Mouse (Mus musculus): Measurements from ENCODE around the gene Pitx2.
A peak's percentile ranks its signal among the peaks of the same experiment; 100 is the strongest.

Pitx2 gene

DNA sequence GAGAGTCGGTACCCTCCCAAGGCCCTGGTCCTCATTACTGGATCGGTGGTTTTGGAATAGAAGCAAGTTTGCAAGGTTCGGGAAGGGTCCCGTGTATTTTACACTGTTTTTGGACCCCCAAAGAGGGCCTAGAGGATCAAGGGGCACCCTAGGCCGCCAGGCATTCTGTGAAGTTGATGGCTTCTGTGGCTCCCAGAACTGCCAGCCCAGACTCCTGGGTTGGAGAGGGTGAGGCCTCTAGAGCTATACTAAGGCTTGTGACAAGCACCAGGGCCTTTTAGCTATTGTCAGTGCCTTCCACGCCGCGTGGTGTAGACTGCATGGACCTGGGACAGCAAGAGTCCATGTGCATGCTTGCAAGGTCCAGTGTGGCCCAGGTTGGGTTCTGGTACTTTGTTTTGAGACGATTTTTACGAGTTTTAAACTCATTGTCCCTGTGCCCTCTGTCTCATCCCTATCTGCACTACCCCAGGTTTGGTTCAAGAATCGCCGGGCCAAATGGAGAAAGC, 18.2 kb downstream of the Pitx2 start:
- no peak for DNase-seq (ENCODE audit: low read depth)

- DNase-seq (ENCODE audit: low read depth), result no peak
Measured at GRCm38 (mm10) chr3:129218371-129218921, 18.8 kb downstream of the Pitx2 start.

GRCm38 (mm10) chr3:129220086-129220670, 20.5 kb downstream of the Pitx2 start:
- DNase-seq (ENCODE audit: low read depth), result no peak

DNA sequence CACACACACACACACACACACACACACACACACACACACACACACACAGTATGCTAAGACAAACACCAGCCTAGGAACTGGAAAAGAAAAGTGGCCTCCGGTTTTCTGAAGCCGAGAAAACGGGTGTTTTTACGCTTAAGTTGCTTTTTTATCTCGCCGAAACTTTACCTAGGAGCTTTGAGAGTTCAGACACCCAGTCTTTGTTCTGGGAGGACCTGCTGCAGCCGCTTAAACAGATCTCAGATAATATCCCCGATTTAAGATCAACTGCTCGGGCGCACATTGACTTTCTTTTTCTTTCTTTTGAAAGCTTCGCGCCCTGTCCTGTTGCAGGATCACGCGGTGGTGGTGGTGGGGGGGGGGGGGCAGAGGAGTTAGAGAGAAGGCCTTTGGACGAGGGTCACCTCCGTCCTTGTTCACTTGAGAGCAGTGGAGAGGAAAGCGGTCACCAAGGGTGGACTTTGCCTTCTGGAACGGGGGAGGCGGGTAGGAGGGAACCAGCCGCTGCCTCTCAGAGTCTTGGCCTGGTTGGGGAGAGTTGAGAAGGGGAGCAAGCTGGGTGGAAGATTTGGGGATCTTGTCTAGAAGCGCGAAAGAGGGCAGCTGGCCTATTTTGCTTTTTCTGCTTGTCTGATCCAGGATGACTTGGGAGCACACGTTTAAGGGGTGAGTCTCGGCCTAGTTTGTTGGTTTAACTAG, 21.2 kb downstream of the Pitx2 start:
- DNase-seq (ENCODE audit: low read depth), result no peak

GRCm38 (mm10) chr3:129221380-129222260, 21.9 kb downstream of the Pitx2 start:
- DNase-seq (ENCODE audit: low read depth), result no peak

- no peak for DNase-seq (ENCODE audit: low read depth)
Measured at GRCm38 (mm10) chr3:129222448-129223290, 23.0 kb downstream of the Pitx2 start.

DNA sequence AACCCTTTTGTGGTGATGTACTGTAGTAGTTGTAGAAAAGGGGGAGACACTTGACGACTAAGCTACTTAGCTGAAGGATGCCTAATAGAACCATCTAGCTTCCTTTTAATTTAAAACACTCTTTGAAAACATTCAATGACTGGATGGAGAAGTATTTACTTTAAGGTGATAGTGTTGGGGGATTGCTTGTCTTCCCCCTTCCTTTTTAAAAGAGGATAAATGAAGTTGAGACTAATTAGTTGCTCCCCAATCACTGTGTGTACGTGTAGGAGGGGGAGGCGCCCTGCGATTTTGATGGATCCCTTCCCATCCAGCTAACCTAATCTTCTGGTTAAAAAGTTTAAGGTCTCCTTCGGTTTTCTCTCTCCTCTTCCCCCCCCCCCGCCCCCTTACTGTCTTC, 23.7 kb downstream of the Pitx2 start:
- no peak for DNase-seq (ENCODE audit: low read depth)

- DNase-seq (ENCODE audit: low read depth), result peak; percentile 1
Measured at GRCm38 (mm10) chr3:129223964-129224805, 24.5 kb downstream of the Pitx2 start.

DNA sequence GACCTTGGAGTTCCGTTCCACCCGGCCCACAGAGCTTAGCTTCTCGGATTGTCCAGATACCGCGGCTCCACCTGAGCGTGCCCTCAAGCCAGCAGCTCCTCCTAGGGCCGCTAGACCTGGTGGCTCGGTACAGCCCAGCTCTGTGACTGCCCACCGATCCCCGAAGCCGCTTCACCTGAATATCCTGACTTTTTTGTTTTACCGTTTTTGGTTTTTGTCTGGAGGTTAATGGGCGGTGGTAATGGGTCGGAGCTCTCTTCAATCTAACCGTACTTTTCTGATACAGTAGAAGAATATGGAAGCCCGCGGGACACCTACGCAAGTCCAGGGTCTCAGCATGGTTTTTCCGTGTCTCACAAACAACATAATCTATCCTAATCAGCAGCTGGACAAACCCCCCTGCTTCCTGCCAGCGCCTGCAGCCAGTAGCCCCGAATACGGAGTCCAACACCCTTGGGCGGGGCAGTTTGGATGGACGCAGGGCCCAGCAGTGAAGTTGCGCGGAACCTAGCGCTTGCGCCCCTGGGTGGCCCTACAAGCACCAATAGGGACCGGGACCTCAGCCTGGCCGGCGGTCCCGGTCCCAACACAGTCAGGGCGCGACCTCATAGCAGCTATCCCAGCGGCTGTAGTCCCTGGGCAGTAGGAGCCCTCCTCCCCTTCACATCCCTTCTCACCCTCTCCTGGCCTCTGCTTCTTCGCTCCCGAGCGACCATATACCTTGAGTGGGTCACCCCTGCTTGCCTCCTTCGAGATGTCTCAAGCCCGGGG, 25.3 kb downstream of the Pitx2 start:
- DNase-seq (ENCODE audit: low read depth), result no peak

GRCm38 (mm10) chr3:129225577-129226289, 26.1 kb downstream of the Pitx2 start:
- DNase-seq (ENCODE audit: low read depth), result no peak

DNA sequence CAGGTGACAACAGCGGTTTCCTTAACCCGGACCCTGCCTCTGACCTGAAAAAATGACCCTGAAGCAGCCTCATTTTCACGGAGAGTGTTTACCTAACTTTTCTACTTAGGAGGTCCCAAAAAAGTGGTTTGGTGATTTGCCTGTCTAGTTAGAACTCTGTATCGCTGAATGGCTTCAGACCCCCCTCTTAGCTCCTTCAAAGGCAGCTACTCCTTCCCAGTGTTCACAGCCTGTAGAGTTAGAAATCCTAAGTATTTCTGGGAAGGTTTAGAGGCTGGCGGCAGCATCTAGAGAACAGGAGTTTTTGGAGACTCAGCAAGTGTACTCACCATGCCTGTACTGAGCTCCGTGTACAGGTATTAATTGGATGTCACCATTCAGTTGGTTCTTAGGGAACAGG, 27.0 kb downstream of the Pitx2 start:
- DNase-seq (ENCODE audit: low read depth), result no peak

- no peak for DNase-seq (ENCODE audit: low read depth)
Measured at GRCm38 (mm10) chr3:129227331-129227730, 27.7 kb downstream of the Pitx2 start.

DNA sequence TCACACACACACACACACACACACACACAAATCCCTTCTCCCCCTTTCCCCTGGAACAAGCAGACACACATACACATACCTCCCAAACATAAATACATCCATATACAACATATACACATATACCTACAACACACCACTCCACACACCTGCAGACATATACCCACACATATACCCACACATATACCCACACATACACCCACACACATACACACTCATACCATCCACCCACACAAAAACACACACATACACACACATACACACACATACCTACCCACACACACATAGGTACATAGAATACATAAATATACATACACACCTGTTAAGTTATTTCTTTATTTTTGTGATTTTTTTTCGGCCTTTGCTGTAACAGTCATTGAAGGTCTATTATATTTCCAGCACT, 38.3 kb downstream of the Pitx2 start:
- DNase-seq (ENCODE audit: low read depth), result no peak

DNA sequence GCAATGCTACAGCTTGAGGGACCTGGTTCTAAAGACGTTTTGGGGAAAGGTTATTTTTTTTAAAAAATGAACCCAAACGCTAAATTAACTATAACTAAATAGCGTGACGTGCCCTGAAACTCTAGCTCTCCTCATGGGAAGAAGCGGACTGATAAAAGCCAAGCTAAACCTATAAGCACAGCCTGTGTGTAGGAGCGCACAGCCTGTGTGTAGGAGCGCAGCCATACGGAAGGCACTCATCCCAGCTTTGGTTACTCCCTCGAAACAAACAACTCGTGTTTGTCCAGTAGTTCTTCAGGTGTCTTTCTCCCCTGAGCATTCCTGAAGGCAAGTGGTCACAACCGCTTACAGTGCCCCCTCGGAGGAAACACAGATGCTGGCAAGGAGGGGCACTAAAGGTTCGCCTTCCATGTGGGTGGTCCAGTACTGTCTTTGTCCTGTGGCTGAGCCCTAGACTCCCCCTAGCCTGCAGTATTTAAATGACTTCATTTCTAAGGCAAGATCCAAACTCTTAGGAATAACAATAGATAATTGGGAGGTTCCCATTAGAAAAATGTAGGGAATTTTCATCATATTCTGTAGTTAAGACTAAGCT, 39.1 kb downstream of the Pitx2 start:
- DNase-seq (ENCODE audit: low read depth), result no peak

DNA sequence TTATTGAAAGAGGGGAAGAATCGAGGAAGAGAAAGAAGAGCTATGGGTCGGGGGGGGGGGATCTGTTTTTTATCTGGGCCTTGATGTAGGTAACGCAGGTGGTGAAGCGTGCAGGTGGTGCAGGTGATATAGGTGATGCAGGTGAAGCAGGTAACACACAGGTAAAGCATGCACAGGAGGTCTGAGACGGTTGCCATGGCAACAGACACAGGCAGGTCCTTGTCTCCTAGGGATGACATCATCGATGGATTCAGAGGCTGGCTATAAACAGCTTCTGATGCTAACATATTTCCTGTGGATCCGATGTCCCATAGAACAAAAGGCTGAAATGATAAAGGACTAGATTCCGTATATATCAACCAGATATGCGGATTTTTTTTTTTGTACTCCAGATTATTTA, 51.3 kb downstream of the Pitx2 start:
- DNase-seq (ENCODE audit: low read depth), result no peak

DNA sequence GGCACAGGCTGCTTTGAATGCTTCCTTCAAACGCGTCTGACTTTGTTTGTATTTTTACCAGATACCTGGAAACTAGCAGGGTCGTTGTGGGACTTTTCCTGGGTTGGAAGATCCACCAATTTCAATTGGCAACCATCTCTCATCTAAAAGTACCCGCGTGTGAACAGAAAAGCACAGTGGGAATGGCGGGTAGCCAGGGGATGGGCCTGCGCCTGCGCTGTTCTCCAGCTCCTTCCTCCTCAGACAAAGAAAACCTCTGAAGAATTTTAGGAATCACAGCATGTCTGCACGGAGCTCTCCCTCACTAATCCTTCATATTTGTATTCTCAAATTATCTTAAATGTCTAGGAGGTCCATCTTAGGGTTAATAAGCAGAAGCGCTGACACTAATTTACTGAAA, 54.6 kb downstream of the Pitx2 start:
- DNase-seq (ENCODE audit: low read depth), result no peak

DNA sequence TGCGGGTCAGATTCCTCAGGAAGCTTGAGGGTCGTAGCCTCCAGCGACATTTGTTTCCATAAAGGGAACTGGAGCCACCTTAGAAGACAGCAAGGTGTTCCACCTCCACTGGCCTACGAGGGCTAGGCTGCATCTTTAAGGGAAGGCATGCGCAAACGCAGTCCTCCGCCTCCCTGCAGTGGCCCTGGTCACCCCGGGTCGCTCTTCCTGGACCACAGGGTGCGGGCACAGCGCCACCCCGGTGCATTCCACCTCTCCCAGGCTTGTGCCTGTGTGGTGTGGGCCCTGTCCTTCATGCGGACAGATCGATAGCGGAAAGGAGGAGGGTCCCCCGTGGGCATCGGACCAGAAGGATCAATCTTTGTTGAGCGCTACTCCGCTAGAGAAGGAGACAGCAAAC, 56.6 kb downstream of the Pitx2 start:
- DNase-seq (ENCODE audit: low read depth), result no peak

- DNase-seq (ENCODE audit: low read depth), result no peak
Measured at GRCm38 (mm10) chr3:129256766-129257165, 57.1 kb downstream of the Pitx2 start.

DNA sequence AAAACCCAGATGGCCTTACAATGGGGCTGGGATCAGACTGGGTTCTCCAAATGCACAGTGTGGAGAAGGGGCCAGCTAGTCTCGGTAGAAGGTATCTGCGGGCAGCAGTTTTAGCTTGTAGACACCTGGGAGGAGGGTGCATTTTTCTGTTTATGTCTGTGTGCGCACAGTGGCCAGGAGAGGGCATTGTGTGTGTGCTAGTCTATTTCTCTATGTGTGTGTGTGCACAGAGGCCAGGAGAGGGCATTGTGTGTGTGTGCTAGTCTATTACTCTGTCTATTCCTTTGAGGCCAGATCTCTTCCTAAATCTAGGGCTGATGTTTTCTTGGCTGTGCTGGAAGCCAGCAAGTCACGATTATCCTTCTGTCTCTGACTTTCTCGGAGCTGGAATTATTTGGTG, 58.8 kb downstream of the Pitx2 start:
- no peak for DNase-seq (ENCODE audit: low read depth)
